Mouse (Mus musculus) frontal cortex, postnatal 25 days (tissue): ENCODE measurements around the gene Noto.
A peak's percentile ranks its signal among the peaks of the same experiment; 100 is the strongest.

ENCODE experiments used
- DNase-seq, 2 experiments: peaks; one replicate each; pipeline ENCODE4 v3.0.0; 2022; ENCODE audit warnings: low spot score in 2 of 2

The Noto gene

DNA sequence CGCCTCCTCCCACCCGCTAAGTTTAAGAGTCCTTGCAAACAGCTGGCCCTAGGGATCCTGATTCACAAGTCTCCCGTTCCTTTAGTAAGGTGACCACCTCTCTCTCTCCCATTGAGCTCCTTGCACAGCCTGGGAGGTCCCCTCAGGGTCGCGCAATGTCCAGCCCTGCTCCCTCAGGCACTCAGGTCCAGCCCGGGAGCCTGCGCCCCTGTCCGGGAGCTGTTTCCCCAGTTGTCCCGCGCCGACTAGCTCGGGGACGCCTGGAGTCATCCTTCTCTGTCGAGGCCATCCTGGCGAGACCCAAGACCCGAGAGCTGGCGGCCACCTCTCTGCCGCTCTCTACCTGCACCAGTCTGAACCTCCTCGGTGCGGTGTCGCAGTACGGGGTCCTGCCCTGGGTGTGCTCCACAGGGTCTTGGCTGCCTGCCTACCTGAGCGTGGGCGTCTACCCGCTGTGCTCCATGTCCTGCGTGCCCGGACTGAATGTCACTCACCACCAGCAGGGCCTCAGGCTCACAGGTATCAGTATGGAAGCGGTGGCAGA is at the start of gene Noto:
Noto (plus strand) TSS at position 51 of the 544 bp plus-strand sequence.
- no peak for DNase-seq

DNA sequence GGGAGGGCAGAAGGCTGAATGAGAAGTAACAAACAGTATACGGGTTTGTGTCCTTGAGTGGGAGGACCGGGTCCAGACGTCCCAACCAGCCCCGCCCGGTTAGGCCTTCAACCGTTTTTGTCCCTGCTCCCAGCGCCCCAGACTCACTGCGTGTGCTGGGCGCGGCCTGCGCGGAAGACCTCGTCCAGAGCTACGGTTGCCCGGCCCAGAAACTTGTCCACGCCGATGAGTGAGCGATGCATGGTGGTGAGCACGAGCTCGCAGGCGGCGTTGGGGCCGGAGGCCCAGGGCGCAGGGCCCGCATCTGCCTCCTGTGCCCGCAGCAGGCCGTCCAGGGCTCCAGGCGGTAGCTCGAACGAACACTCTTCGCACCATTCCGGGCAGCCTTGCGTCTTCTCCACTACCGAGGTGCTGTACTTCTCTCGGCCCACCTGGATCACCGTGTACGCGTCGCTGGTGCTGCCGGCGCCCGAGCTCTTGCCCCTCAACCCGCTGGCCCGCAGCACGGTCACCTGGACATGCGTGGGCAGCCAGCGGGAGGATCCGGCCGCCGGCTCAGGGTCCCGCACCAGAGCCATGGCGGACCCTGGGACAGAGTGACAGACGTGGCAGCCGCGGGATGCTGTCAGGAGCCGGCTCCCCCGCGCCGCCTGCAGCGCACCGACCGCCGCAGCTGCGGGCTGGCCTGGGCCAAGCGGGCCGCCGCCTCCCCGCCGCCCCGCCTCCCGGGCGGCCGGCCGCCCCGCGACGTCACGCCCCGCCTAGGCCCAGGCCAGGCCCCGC is 49.5 kb upstream of the Noto start, which contains the start of gene Rab11fip5:
Rab11fip5 (minus strand) TSS at position 684 of the 783 bp plus-strand sequence.
- DNase-seq, result peak in 1 of 2 experiments; percentile 27

DNA sequence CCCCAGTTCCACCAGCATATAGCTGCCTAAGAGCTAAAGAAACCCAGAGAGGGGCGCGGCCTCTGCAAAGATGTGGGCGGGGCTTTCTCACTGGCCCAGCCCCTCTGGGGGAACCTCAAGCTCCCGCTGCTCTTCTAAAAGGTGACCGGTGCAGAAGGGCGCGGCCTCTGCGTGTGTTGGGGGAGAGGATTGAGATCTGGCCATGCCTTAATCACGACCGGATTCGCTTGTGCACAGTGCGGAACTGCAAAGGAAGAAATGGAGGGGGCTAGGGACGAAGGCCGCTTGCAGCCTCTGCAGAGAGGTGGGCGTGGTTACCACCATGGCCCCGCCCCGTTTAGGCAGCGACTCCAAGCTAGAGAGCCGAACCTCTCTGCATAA is 49.0 kb upstream of the Noto start:
- peak; percentile 85 to 91 for DNase-seq

DNA sequence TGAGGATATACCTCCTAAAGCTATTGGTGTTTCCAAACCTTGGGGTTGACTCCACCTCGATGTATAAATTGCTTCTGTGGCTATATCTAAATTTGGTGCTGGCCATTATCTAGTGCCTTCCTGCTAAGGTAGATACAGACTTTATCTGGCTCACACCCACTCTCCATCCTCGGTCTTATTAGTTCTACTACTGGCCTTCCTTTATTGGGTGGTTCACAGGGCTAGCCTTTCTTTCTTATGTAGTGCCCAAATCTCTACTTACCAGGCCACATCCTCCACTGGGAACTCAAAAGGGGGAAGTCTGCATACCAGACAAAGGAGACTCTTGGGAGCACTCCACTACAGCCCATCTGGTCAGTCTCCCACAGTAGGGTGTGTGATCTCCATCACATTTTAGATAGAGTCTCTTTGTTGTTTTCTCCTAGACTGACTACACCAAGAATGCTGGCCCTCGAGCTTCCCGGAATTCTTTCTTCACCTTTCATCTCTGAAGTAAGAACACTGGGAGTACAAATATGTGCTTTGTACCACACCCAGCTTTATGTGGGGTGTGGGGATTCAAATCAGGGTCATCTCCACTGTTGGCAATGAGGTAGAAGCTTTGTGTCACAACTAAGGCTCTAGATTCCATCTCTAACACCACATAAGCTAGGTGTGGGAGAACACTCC is 46.5 kb upstream of the Noto start:
- no peak for DNase-seq

DNA sequence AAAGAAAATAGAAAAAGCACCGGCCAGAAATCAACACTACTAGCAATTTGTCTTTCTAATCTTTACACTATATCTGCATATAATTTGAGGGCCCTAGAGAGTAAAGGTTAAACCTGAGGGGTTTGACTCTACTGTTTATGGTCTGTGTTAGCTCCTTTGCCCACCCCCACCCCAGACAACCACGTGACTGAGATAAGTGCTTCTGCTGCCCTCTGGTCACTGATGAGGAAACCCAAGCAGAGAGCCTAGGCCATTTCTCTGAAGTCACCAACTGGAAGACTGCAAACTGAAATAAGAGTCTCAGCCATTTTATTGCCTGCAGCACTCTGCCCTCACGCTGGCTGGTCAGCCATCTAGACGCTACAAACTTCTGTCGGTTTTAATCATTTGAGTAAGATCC is 45.8 kb upstream of the Noto start:
- no peak for DNase-seq

DNA sequence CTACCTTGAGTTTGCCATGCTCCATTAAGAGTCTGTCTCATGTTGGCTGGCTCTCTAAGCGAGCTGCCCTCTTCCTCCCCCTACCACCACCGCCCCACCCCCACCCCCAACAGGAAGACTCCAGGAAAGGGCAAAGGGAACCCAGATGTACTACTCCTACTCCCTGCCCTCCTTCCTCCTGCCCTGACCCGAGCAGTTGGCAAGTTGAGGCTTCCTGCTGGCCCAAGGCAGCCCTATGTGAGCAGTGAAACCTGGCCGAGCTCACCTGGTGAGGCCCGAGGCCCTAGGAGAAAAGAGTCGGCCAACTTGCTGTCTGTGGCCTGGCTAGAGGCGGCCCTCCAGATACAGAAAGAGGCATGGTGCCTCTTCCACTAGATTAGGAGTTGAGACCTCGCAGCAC is 45.1 kb upstream of the Noto start:
- DNase-seq, result no peak

DNA sequence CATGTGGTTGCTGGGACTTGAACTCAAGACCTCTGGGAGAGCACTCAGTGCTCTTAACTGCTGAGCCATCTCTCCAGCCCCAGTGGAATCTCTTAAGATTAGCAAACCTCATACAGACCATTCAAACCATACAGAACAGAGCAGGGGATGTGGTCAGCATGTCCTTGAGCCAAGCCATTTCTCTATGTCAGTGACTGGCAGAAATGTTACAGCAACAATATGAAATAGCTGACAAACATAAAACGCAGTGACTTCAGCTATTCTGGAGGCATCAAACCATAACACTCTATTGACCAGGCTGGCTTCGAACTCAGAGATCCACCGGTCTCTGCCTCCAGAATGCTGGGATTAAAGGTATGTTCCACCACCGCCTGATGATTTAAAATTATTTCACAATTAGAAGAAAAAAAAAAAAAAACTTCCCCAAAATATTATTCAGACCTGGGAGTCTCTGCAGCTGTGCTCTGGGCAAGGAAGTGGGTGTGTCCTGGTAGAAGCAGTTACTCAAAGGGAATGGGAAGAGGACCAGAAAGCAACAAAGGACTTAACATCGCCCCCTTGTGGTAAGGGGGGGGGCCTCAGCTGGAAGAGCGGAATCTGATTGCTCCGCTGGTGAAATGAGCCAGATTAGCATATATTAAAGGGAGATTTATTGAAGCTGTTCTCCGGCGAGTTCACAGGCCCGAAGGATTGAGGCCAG is 43.3 kb upstream of the Noto start:
- peak; percentile 63 to 65 for DNase-seq

DNA sequence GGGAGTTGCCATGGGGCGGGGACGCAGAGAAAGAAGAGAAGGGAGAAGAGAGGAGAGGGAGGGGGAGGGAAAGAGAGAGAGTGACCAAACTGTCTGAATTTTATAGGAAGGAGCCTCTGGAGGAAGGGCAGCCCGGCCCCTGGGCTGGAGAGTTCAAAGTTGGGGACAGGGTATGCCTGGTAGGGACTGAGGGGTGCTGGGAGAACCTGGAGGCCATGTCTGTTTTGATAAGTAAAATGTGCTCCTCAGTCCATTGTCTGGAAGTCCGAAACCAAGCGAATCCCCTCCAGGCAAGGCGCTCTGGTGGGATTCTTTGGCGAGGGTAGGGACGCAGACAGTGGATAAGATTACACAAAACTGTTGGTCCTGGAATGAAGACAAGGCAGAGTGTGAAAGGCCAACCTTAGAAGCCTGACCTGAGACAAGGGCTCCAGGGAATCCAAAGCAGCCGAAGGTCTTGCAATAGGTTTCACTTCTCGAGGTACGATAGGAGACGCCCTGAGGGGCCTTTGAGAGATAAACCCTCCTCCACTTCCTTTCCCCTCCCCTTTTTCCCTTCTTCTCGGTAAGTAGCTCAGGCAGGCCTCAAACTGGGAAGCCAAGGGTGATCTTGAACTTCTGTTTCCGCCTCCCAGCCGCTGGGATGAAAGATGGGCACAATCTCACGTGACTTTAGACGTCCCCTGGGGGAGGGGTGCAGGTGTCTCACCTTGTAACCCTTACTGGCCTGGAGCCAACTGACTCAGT is 42.6 kb upstream of the Noto start:
- DNase-seq, result no peak

DNA sequence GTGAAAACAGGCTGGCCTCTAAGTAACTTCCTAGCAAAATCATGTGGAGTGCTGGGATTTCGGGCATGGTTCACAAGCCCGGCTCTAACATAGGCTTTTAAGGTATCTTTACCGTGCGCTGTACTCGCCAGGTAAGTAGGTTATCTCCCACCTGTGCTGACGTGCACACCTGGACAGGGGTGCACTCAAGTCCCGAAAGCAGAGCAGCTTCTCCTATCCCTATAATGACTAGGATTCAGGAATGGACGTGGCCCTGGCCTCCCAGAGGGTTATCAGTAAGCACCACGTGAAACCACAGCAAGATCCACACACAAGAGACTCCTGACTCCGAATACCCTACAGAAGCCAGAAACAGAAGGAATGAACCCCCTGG is 42.1 kb upstream of the Noto start:
- no peak for DNase-seq

DNA sequence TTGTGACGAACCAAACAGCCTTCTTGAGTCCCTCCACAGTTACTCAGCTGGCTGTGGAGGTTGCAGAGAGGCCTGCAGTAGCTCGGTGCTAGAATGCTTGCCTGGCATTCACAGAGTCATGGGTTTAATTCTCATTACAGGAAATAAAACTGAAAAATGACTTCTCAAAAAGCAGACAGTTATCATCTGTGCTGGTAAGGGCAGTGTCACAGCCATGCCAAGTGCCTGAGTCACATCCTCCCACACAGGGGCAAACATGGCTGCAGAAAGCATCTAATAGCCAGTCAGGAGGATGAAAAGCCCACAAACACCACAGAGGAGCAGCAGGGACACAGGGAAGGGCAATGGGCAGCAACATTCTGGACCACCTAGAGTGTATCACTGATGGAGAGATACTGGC is 40.9 kb upstream of the Noto start:
- DNase-seq, result no peak

DNA sequence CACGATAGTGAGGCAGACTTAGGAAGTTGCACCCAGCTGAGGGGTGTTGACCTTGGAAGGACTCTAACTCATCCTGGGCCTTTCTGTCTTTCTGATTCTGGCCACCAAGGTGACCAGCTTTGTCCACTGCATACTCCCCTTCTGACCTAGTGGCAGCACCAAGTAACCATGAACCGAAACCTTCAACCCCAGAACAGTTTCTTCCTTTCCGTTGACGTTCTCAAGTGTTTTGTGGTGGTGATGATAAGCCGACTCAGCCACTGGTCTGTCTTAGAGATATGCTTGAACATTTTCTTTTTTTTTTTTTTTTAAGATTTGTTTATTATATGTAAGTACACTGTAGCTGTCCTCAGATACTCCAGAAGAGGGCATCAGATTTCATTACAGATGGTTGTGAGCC is 35.1 kb upstream of the Noto start:
- DNase-seq, result no peak

DNA sequence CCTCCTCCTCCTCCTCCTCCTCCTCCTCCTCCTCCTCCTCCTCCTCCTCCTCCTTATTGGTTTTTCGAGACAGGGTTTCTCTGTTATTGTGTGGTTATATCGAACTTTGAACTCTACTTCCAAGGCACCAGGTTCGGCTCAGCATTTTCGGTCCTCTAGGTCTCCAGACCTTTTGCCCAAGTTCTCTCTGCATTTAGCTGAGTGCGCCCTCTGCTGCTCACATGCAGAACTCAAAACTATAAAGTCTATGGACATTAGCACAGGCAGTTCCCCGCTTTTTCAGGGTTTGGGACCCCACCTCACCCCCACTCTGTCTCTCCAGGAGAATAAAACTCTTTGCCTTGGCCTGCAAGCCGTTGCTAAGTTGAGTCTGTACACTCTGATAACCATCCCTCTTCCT is 31.9 kb upstream of the Noto start:
- peak; percentile 45 to 50 for DNase-seq

DNA sequence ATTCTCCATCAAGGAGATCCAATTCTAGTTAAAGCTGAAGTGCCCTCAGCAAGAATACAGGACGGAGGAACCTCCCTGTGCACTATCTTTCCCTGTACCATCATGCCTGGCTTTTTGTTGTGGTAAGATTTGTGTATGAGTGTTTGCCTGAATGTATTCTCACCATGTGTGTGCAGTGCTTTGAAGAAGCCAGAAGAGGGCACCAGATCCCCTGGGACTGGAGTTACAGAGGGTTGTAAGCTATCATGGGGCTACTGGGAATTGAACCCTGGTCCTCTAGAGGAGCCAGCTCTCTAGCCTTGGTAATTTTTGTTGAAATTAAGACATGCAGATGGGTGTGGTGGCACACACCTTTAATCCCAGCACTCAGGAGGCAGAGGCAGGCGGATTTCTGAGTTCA is 28.3 kb upstream of the Noto start:
- DNase-seq, result no peak

DNA sequence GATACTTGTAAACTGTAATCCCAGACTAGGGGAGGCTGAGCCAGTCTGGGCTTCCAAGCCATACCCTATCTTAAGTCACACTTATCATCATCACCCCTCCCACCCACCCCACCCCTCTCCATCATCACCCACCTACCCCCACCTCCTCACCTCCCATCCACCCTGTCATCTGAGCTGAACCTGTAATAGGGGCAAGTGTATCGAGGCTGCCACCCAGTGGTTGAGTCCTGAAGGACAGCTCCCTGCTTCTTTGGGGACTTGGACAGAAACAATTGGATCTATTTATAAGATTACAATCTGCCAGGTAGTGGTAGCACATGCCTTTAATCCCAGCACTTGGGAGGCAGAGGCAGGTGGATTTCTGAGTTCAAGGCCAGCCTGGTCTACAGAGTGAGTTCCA is 26.5 kb upstream of the Noto start:
- DNase-seq, result peak; percentile 35 to 47

DNA sequence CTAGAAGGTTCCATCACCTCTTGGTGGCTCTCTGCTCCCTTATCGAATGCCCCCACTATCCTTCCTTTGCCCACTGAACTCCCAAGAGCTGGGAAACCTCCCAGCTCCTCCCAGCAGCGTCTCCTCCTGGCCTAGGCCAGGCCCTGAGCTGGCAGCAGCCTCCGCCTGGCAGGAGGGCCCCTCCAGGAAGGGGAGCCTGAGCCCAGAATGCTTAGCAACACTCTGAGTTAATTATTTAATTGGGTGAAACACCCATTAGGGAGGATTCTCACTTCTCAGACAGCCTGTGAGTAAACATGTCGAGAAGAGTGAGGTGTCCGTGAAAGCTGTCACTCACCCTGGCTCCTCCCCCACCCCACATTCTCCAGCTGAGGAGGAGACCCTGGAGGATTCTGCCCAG is 24.0 kb upstream of the Noto start:
- no peak for DNase-seq

DNA sequence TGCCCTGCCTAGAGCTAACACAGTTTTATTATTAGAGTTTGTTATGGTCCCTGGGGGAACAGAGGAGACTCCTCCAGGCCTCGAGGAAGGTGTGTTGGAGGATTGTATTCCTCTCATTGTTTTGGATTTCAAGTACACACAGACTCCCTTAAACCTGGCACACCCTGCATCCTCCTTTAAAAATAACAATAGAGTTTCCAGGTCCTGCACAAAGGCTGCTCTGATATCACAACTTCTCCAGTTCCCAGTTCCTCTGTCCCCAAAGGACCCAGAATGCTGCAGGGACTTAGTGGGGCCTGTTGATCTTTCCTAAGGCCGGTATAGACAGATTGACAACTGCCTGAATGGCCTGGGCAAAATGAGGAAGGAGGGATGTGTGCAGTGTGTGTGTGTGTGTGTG is 21.1 kb upstream of the Noto start:
- no peak for DNase-seq

DNA sequence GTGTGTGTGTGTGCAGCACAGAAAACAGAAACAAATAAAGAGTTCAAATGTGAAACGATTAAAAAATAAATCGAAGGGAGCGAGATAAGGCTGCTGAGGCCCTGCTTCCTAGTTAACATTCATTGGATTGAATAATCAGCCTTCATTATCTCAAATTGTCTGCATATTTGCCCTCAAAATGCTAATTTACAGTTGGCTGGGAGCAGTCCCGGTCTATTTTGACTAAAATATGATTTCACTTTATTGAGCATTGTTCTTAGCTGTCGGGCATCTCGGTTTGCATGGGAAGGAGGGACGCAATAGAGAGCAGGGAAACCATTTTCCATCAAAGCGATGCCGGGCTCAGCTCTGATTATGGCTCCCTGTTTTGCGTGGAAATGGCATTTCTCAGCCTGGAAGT is 20.6 kb upstream of the Noto start:
- DNase-seq, result no peak

DNA sequence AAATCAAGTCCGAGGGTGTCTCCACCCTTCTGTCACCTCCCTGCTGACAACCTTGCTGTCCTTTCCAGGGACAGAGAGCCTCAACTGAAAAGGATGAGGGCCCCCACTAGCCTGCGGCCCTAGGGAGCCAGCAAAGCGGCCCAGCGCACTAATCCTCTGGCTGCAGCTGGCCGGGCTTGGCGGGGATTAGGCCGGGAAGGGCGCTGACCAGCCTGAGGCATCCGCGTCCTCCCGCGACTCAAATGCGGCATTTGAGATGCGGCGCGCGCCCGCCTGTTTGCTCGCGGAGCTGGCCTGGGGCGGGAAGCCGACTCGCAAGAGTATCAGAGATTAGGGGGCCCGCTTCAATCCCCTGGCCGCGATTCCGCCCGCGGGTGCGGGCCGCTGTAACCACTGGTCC is 14.7 kb upstream of the Noto start:
- DNase-seq, result no peak

DNA sequence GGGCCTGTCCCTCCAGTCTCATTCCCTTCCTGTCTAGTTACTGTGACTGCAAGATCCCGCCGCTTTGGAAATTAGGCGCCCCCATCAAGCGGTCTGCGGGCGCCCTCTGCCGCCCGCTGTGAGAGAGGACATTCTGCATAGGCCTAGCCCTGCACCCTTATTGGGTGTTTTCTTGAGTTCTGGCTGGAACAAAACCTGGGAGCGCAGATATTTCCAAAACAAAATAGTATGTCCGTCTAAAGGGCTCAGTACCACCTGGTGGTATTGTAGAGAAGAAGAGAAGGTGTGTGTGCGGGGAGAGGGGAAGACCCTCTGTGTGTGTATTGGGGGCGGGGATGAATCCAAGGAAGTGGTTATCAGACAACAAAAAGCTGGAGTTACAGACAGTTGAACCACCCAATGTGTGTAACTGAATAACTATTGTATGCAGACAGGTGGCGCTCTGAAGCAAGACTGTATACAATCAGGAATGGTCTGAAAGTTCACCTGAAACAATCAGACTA is 12.9 kb upstream of the Noto start:
- peak in 1 of 2 experiments; percentile 23 for DNase-seq

DNA sequence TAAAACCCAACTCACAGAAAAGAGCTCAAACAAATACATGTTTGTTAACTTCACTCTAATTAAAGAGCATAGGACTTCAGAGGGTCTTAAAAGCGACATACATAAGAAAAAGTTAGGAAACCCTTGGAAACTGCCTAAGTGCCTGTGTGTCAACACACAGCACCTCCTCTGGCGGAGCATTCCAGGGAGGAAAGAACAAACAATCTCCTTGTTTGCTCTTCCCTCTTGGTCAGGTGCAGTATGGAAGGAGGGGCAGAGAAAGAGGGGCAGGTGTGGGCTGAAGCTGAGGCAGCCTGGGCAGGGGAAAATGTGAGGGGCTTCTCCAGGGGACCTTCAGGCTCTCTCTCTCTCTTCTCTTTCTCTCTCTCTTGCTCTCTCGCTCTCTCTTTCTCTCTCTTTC is 7.9 kb upstream of the Noto start:
- no peak for DNase-seq

DNA sequence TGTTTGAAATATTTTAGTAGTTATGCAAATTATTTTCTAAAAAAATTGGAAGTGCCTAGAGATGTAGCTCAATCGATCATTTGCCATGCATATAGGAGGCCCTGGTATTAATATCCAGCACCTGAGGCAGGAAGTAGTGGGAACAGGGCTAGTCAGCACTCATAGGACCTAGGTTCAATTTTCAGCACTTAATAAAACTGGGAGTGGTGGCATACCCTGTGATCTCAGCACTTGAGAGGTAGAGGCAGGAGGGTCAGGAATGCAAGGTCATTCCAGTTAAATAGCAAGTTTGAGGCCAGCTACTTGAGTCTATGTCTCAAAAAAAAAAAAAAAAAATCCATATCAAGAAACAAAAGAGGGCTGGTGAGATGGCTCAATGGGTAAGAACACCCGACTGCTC is 4.5 kb upstream of the Noto start:
- DNase-seq, result no peak
